8 mouse cellular contexts compared by ENCODE assay signal in genomic region chrX:36989752-36990404, GRCm38 (mm10). TPM values are rescaled to one million over a fixed set of nuclear protein-coding genes. Genes with fewer than 3 reads are reported as not detected.
DNase-seq lines count a peak whose midpoint lies in the region; ATAC-seq and TF ChIP-seq lines count a peak whose summit lies in the region.

No protein-coding gene starts in this region.

- peak; percentile 60 for ATAC-seq in embryonic facial prominence, embryonic 13.5 days (ENCODE audit: insufficient number of reproducible peaks, insufficient read depth, low FRiP score, low TSS enrichment, low read depth)
- ATAC-seq in limb, embryonic 11.5 days (ENCODE audit: insufficient number of reproducible peaks, low FRiP score, low TSS enrichment, low read depth) = peak; percentile 37; the same call in 1 of the 2 replicates
- no peak for ATAC-seq in erythroid progenitor cell, adult 5-6 weeks (replicated peaks; ENCODE audit: low FRiP score, poor library complexity, severe bottlenecking)

- H3K9me3 ChIP-seq in E14TG2a.4 (ENCODE audit: low read length) = no peaks in the 10 kb centered on the region
- H3K9me3 ChIP-seq in embryonic facial prominence, embryonic 13.5 days = no peaks in the 10 kb centered on the region
- H3K9me3 ChIP-seq in limb, embryonic 11.5 days (ENCODE audit: control insufficient read depth, low read length) = no peaks in the 10 kb centered on the region

- 20% methylated on average over 9 of the region's 11 CpGs for WGBS in embryonic facial prominence, embryonic 13.5 days
- WGBS in limb, embryonic 11.5 days = 17% methylated on average over 11 of the region's 11 CpGs
- 19% methylated on average over 8 of the region's 11 CpGs for WGBS in small intestine, adult 2 months

- peak overlapping the region; percentile 69 for H3K4me2 ChIP-seq in embryonic facial prominence, embryonic 13.5 days
- peak overlapping the region; percentile 52 for H3K4me2 ChIP-seq in limb, embryonic 11.5 days (ENCODE audit: low read depth, severe bottlenecking)

- TF ChIP-seq POLR2A in small intestine, adult 2 months (IDR thresholded peaks at IDR 0.05; ENCODE audit: low read depth, low read length) = no peak

- peak; percentile 15 for DNase-seq in kidney, adult 18-20 months
- DNase-seq in kidney, adult 8-10 months = no peak
- DNase-seq in limb, embryonic 11.5 days (ENCODE audit: low spot score) = no peak
- DNase-seq in layer of hippocampus, adult 11-12 months (ENCODE audit: low spot score) = no peak

- no peaks in the 10 kb centered on the region for H3K36me3 ChIP-seq in E14TG2a.4 (ENCODE audit: insufficient read depth, low read length)
- H3K36me3 ChIP-seq in embryonic facial prominence, embryonic 13.5 days = no peaks in the 10 kb centered on the region
- H3K36me3 ChIP-seq in limb, embryonic 11.5 days (ENCODE audit: control insufficient read depth, insufficient read depth, low read length) = no peaks in the 10 kb centered on the region
- no peaks in the 10 kb centered on the region for H3K36me3 ChIP-seq in small intestine, adult 2 months (ENCODE audit: control insufficient read depth, insufficient read depth, low read length)

- no peak overlapping the region for H3K27ac ChIP-seq in embryonic facial prominence, embryonic 13.5 days
- no peak overlapping the region; the same call in 1 of the 2 replicates for H3K27ac ChIP-seq in limb, embryonic 11.5 days (replicated peaks; ENCODE audit: low read depth, low read length)
- no peak overlapping the region for H3K27ac ChIP-seq in small intestine, adult 2 months (ENCODE audit: insufficient read depth, low read depth, low read length)

- peak overlapping the region; percentile 80 for H3K4me3 ChIP-seq in E14TG2a.4 (replicated peaks; ENCODE audit: low read length)
- peak overlapping the region; percentile 57 for H3K4me3 ChIP-seq in embryonic facial prominence, embryonic 13.5 days
- peak overlapping the region; percentile 60 for H3K4me3 ChIP-seq in limb, embryonic 11.5 days (ENCODE audit: low read depth, low read length)
- H3K4me3 ChIP-seq in small intestine, adult 2 months (ENCODE audit: low read depth, low read length) = peak overlapping the region; percentile 82

- no peak for TF ChIP-seq CTCF in E14TG2a.4 (conservative IDR thresholded peaks at IDR 0.05; ENCODE audit: low read length)
- TF ChIP-seq CTCF in small intestine, adult 2 months (IDR thresholded peaks at IDR 0.05; ENCODE audit: extremely low read depth, insufficient read length, insufficient replicate concordance, low read depth, low read length) = no peak

- peaks cover 5% of the 10 kb centered on the region; the same call in 1 of the 2 replicates for H3K4me1 ChIP-seq in E14TG2a.4 (replicated peaks; ENCODE audit: low read depth, low read length)
- 0 out of 2 replicates have a peak, but pooled peaks cover 10% of the 10 kb centered on the region for H3K4me1 ChIP-seq in embryonic facial prominence, embryonic 13.5 days
- peaks cover 4% of the 10 kb centered on the region; the same call in 1 of the 2 replicates for H3K4me1 ChIP-seq in limb, embryonic 11.5 days (ENCODE audit: control insufficient read depth, insufficient read depth, low read length)
- H3K4me1 ChIP-seq in small intestine, adult 2 months (ENCODE audit: control insufficient read depth, insufficient read depth, insufficient read length, low read length) = 0 out of 2 replicates have a peak, but pooled peaks cover 3% of the 10 kb centered on the region

- H3K9ac ChIP-seq in embryonic facial prominence, embryonic 13.5 days = peak overlapping the region; percentile 71
- H3K9ac ChIP-seq in limb, embryonic 11.5 days (ENCODE audit: low read length) = peak overlapping the region; percentile 22; the same call in 1 of the 2 replicates

- H3K27me3 ChIP-seq in E14TG2a.4 (ENCODE audit: insufficient read depth, low read length) = peaks cover 22% of the 10 kb centered on the region
- no peaks in the 10 kb centered on the region for H3K27me3 ChIP-seq in embryonic facial prominence, embryonic 13.5 days
- H3K27me3 ChIP-seq in limb, embryonic 11.5 days (ENCODE audit: control insufficient read depth, insufficient read depth, low read length) = no peaks in the 10 kb centered on the region
- no peaks in the 10 kb centered on the region for H3K27me3 ChIP-seq in small intestine, adult 2 months (ENCODE audit: control insufficient read depth, insufficient read depth, low read length)

RNA-seq across cellular contexts. Expression of gene Sept6, which starts 1.7 kb away (rescaled TPM):
- polyA plus RNA-seq in embryonic facial prominence, embryonic 13.5 days (2015; fragmentation: Nextera tagmentation; extraction: Ambion mirVana) = 38.3 and 40.0 TPM in 2 replicates
- polyA plus RNA-seq in limb, embryonic 11.5 days (2014; fragmentation: Nextera tagmentation; extraction: Ambion mirVana) = 89.0 and 99.0 TPM in 2 replicates
- polyA plus RNA-seq in small intestine, adult 2 months (2012; rRNA removed) = 3.8 and 4.0 TPM in 2 replicates
- 10.5 and 18.4 TPM in 2 replicates for total RNA-seq in erythroid progenitor cell, adult 5-6 weeks (2015; ENCODE audit: low replicate concordance)
- 3.9 and 6.8 TPM in 2 replicates for total RNA-seq in erythroid progenitor cell, adult 5-6 weeks (2017; ENCODE audit: low replicate concordance)

RNA-seq across cellular contexts. Expression of gene Sowahd, which starts 58.8 kb away (rescaled TPM):
- not detected in 2 replicates for polyA plus RNA-seq in embryonic facial prominence, embryonic 13.5 days (2015; fragmentation: Nextera tagmentation; extraction: Ambion mirVana)
- not detected in 2 replicates for polyA plus RNA-seq in limb, embryonic 11.5 days (2014; fragmentation: Nextera tagmentation; extraction: Ambion mirVana)
- polyA plus RNA-seq in small intestine, adult 2 months (2012; rRNA removed) = 0.08 and 0.60 TPM in 2 replicates
- total RNA-seq in erythroid progenitor cell, adult 5-6 weeks (2015; ENCODE audit: low replicate concordance) = not detected in 2 replicates
- total RNA-seq in erythroid progenitor cell, adult 5-6 weeks (2017; ENCODE audit: low replicate concordance) = not detected in 2 replicates
